Mouse (Mus musculus) heart, postnatal 0 days (tissue): Measurements from ENCODE around the gene Lsm8. TPM values are rescaled to one million over a fixed set of nuclear protein-coding genes. Genes with fewer than 3 reads are reported as not detected.
"Not testable (repeated sequence)": the region's sequence is repeated elsewhere in the genome, so short reads cannot be mapped to it uniquely, and the experiment has no call there.

Experiments used
- ATAC-seq: fragments of 200-750 bp; cut with Nextera tagmentation; 2 replicates; pipeline ENCODE4 v1.8.0; 2017; ENCODE audit warnings: low read depth, moderate number of reproducible peaks, moderate library complexity; ENCODE audit not compliant: insufficient read depth
- DNase-seq: peaks from one replicate; pipeline ENCODE4 v3.0.0-alpha.2; 2016; ENCODE audit warnings: low spot score
- H3K27ac ChIP-seq: fragments of 300-500 bp; sonication (generic); 2 replicates; pipeline ENCODE4 v1.5.1; 2014; ENCODE audit warnings: low read depth, mild to moderate bottlenecking
- H3K27me3 ChIP-seq: fragments of 300-500 bp; sonication (generic); 2 replicates; pipeline ENCODE4 v1.6.1; 2014; ENCODE audit warnings: low read length, mixed read lengths; ENCODE audit not compliant: control insufficient read depth, insufficient read depth
- H3K36me3 ChIP-seq: fragments of 300-500 bp; sonication (generic); replicated peaks from 2 replicates; pipeline ENCODE4 v1.6.1; 2014; ENCODE audit warnings: low read length, mixed read lengths; ENCODE audit not compliant: control insufficient read depth, insufficient read depth
- H3K4me1 ChIP-seq: fragments of 300-500 bp; sonication (generic); 2 replicates; pipeline ENCODE4 v1.6.1; 2014; ENCODE audit warnings: antibody characterized with exemption; ENCODE audit not compliant: control insufficient read depth, insufficient read depth
- H3K4me2 ChIP-seq: fragments of 300-500 bp; sonication (generic); 2 replicates; pipeline ENCODE4 v1.6.1; 2014; ENCODE audit warnings: low read depth, mild to moderate bottlenecking, low read length, moderate library complexity
- H3K4me3 ChIP-seq: fragments of 300-500 bp; sonication (generic); 2 replicates; pipeline ENCODE4 v1.5.1; 2014; ENCODE audit warnings: low read depth, low read length
- H3K9ac ChIP-seq: fragments of 300-500 bp; sonication (generic); replicated peaks from 2 replicates; pipeline ENCODE4 v1.6.1; 2014; ENCODE audit warnings: low read depth, low read length, mixed read lengths
- H3K9me3 ChIP-seq: fragments of 300-500 bp; sonication (generic); replicated peaks from 2 replicates; pipeline ENCODE4 v1.6.1; 2016; ENCODE audit warnings: low read length; ENCODE audit not compliant: control insufficient read depth
- CTCF ChIP-seq: IDR thresholded peaks from 2 replicates; pipeline ENCODE4 v1.5.1; 2016; ENCODE audit warnings: antibody characterized with exemption, control low read depth, low read depth
- EP300 ChIP-seq: IDR thresholded peaks from 2 replicates; pipeline ENCODE4 v1.6.1; 2016; ENCODE audit warnings: antibody characterized with exemption, low read depth
- WGBS: fragments of 180-500 bp; shearing (Covaris S2); extraction: QIAGEN DNeasy Blood & Tissue Kit; methylation state at CpG from one replicate; pipeline ENCODE4 v1.1.7; 2014; 5-methylcytosine and 5-hydroxymethylcytosine counted together
- polyA plus RNA-seq: library from polyadenylated mRNA; unstranded; fragments of >200 nt; fragmentation: Nextera tagmentation; extraction: Ambion mirVana; gene quantifications from 2 replicates; pipeline ENCODE4 v1.2.1, GENCODE M21; 2015
- total RNA-seq: library from RNA; depleted of rRNA; stranded (reverse); fragments of >200 nt; gene quantifications from 2 replicates; pipeline ENCODE4 v1.2.3, GENCODE M21; 2014; ENCODE audit warnings: low replicate concordance

The Lsm8 gene
- total and polyA plus RNA-seq, 2 experiments from 2014 or later: 39.8 to 109 TPM

GRCm38 (mm10) chr6:18820246-18820645 lies 28.1 kb upstream of the Lsm8 start:
- no peak for DNase-seq
- Histone ChIP-seq H3K27ac (no peak overlapping the region), H3K36me3 (no peaks in the 10 kb centered on the region), H3K4me1 (no peaks in the 10 kb centered on the region), H3K4me2 (no peak overlapping the region), H3K27me3 (no peaks in the 10 kb centered on the region), H3K4me3 (no peak overlapping the region), H3K9ac (no peak overlapping the region), H3K9me3 (no peaks in the 10 kb centered on the region)
- 62% methylated on average over 4 of the region's 4 CpGs for WGBS
- ATAC-seq: no peak
- no peak for TF ChIP-seq EP300
- no peak for TF ChIP-seq CTCF

GRCm38 (mm10) chr6:18822812-18823211 lies 25.6 kb upstream of the Lsm8 start:
- Histone ChIP-seq H3K9ac (no peak overlapping the region), H3K4me3 (no peak overlapping the region), H3K36me3 (no peaks in the 10 kb centered on the region), H3K27me3 (no peaks in the 10 kb centered on the region), H3K4me2 (no peak overlapping the region), H3K27ac (no peak overlapping the region), H3K4me1 (no peaks in the 10 kb centered on the region), H3K9me3 (no peaks in the 10 kb centered on the region)
- TF ChIP-seq EP300 (no peak), CTCF (no peak)
- no peak for ATAC-seq
- no peak for DNase-seq
- WGBS: 46% methylated on average over 1 of the region's 1 CpGs

DNA sequence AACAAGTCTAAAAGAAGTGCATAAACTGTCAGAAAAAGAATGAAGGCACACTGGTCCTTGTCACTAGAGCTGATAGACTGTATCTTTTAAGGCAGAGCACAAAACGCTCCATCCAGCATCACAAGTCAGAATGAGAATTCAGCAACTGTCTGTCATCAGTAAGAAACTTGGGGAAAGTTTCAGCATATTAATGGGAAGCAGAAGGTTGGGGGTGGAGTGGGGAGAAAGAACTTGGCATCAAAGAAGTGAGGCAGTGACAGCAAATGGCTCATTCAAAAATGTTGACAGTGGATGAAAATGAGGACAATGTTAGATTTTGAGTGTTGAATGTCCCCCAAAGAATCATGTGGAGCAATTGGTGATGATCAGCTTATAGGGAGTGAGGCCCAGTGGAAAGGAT lies 15.4 kb upstream of the Lsm8 start:
- Histone ChIP-seq H3K27ac (no peak overlapping the region), H3K27me3 (no peaks in the 10 kb centered on the region), H3K4me3 (no peak overlapping the region), H3K36me3 (no peaks in the 10 kb centered on the region), H3K4me1 (no peaks in the 10 kb centered on the region), H3K9ac (no peak overlapping the region), H3K4me2 (no peak overlapping the region), H3K9me3 (no peaks in the 10 kb centered on the region)
- no peak for TF ChIP-seq CTCF
- TF ChIP-seq EP300: no peak
- WGBS: 72% methylated on average over 1 of the region's 1 CpGs
- DNase-seq: no peak
- no peak for ATAC-seq

DNA sequence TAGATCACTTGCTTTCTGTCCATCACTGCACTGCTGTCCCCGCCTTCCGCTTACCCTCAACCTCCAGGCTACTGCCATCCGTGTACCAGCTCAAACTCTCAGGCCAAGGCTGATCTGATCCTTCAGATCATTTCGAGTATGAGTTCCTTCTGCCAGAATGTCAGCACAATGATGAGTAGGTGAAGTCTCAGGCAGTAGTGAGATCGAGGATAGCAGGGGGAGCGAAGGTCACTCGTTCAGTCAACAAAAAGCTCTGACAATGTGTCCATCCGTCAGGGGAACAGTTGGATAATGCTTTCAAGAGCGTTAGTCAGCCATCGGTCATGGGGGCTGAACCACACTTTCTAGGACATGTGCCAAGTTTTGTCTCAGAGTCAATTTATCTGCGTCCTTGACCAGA lies 3.9 kb upstream of the Lsm8 start:
- ATAC-seq, H3K9me3 ChIP-seq, DNase-seq, H3K27ac ChIP-seq, H3K9ac ChIP-seq, H3K4me1 ChIP-seq, H3K4me2 ChIP-seq, H3K4me3 ChIP-seq, H3K36me3 ChIP-seq, H3K27me3 ChIP-seq: not testable (repeated sequence)
- WGBS: no CpG with 5 or more reads among the region's 11 CpGs

DNA sequence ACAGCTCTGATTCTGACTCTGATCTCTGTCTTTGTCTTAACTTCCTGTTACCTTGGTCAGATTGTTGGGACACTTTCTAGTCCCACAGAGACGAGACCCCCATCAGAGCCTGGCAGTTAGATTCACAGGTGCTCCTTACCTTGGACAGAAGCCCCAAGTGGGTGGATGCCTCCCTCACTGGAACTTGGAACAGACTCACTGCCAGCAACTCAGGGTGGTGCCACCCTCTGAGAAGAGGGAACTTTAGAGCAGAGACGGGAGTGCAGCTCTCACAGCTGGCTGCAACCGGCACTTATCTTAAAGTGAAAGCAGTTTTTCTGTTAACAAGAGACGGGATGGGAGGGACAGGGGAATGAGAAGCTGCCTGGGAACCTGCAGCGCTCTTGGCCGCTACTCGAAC lies 2.8 kb upstream of the Lsm8 start:
- not testable (repeated sequence) for H3K4me3 ChIP-seq, ATAC-seq
- peak overlapping the region; percentile 30; the same call in 1 of the 2 replicates for H3K4me2 ChIP-seq

DNA sequence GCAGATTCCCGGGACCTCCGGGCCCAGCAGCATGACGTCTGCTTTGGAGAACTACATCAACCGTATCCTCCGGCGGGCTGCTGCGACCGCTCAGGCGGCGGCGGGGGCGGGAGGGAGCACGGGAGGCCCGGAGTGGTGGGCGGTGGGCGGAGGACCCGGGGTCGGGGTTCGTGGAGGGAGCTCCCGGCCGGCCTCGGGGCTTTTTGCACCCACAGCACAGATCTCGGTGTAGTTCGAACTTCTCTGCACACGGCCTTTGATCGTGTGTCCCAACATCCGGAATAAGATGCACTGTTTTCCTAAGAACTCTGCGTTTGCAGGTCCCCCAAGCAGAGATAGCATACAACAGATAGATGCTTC lies 303 bp downstream of the Lsm8 start:
- Histone ChIP-seq H3K4me1 (peaks cover 11% of the 10 kb centered on the region; the same call in 1 of the 2 replicates), H3K27ac (peak overlapping the region; percentile 96), H3K9me3 (no peaks in the 10 kb centered on the region), H3K36me3 (peaks cover 21% of the 10 kb centered on the region), H3K9ac (peak overlapping the region; percentile 95), H3K4me2 (peak overlapping the region; percentile 79), H3K27me3 (no peaks in the 10 kb centered on the region), H3K4me3 (peak overlapping the region; percentile 98)
- WGBS: under 1% methylated on average over 27 of the region's 28 CpGs
- no peak for ATAC-seq
- no peak for DNase-seq
- TF ChIP-seq CTCF: no peak
- no peak for TF ChIP-seq EP300

More for the DNA sequence above, 2.8 kb upstream of the Lsm8 start:
- Histone ChIP-seq H3K27ac (peak overlapping the region; percentile 34; the same call in 1 of the 2 replicates), H3K4me1 (peaks cover 11% of the 10 kb centered on the region; the same call in 1 of the 2 replicates)
- H3K9ac ChIP-seq, H3K9me3 ChIP-seq, H3K36me3 ChIP-seq, H3K27me3 ChIP-seq, DNase-seq: not testable (repeated sequence)
- 4% methylated on average over 4 of the region's 7 CpGs for WGBS
